Mouse (Mus musculus): ENCODE measurements around the gene Olfr690. TPM values are rescaled to one million over a fixed set of nuclear protein-coding genes. Genes with fewer than 3 reads are reported as not detected.

The Olfr690 gene
- not detected for total RNA-seq (2023)

GRCm38 (mm10) chr7:105334004-105334403 is at the start of gene Olfr690:
TSS of gene Olfr690 (minus strand) at chr7:105334104.

DNA sequence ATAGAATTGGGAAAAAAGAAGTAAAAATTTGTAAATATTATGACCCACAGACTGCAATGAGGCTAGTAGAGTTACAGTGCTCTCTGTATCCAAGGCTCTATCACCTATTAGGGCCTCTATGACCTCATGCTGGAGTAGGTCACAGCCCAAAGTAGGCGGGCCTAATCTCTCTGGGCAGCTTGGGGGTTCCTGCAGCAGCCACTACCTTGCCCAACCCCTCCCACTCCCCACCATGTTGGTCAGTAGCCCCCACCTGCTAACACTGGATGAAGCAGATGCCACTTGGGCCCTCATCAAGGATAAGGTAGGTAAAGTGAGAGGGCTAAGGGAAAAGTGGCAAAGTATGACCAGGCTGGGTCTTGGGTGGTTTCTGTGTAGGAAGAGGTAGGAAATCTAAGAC is 41.0 kb upstream of the Olfr690 start, which contains the start of gene Gm5901:
TSS of gene Gm5901 (plus strand) at position 173 of the 400 bp plus-strand sequence.

DNA sequence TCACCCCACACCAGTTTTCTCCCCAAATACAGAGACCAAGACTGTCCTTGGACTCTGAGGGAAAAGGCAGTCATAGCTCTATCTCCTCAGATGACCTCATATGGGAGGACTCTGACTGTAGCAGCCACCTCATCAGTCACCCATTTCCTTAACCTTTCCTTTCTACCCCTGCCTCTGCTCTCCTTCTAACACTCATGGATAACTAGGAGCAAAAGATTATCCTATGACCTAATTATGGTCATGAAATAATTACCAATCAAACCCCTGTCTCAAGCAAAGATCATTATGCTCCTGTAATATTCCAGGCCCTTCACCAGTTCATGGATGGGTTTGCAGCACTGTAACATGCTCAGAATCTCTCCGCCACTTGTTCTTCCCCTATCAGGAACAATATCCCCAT is 34.0 kb upstream of the Olfr690 start, which contains the start of gene Olfr692:
TSS of gene Olfr692 (plus strand) at position 301 of the 400 bp plus-strand sequence.

DNA sequence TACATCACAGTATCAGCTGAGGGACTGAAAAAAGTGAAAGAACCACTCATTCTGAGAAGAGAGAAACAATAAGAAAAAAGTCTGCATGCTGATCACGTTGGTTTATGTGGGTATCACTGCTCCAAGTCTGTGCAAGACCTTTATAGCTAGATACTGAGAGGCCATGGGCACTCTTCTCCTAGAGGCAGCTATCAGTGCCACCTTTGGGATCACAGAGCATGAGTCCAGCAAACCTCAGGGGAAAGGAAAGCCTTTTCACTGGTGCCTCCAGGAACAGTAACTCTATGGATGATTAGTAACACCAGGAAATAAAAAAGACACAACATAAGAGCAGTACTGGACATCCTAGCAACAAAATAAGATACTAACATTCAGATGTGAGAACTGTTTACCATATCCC is 8.3 kb upstream of the Olfr690 start, which contains the start of gene Olfr691:
TSS of gene Olfr691 (minus strand) at position 101 of the 400 bp plus-strand sequence.

DNA sequence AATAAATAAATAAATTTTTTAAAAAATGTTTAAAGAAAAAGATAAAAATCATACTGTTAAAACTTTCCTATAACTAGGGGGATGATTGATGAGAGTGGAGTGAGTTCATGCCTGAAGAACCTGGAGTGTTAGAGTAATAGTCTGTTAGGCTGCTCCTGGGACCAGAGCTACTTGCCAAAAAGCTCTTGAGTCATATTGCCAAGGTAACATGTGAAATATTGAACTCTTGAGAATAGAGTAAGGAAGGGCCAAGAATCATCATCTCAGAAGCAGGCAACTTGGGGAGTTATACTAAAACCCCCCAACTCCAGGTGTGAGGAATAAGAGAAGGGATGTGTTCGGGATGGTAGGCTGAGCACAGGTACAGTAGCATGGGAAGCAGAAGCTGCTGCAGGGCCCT is 23.0 kb downstream of the Olfr690 start, which contains the start of gene Olfr689:
TSS of gene Olfr689 (plus strand) at position 301 of the 400 bp plus-strand sequence.

DNA sequence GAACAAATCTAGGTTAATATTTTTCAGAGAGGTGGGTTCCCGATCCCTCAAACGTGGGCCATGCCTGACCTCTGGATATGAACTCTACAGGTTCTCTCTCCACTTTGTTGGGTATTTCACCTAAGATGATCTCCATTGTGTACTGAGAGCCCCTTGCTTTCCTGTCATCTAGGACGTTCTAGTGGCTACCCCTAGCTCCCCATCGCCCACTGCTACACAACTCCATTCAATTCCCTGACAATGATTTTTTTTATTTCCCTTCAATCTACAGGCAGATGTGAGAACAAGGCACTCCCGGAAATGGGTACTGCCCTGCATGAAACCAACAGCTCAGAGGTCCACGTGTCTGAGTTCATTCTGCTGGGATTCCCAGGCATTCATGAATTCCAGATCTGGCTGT is 46.1 kb downstream of the Olfr690 start, which contains the start of gene Olfr688:
TSS of gene Olfr688 (plus strand) at position 301 of the 400 bp plus-strand sequence.

Other genes starting within 250 kb of the Olfr690 start
- gene Olfr680-ps1, start 241.3 kb downstream of the Olfr690 start, total RNA-seq (2023) = not detected
- gene Olfr681, start 217.3 kb downstream of the Olfr690 start, total RNA-seq (2023) = not detected
- gene Olfr683, start 187.1 kb downstream of the Olfr690 start, total RNA-seq (2023) = not detected
- not detected for gene Olfr684, start 170.5 kb downstream of the Olfr690 start, total RNA-seq (2023)
- gene Olfr685, start 148.1 kb downstream of the Olfr690 start, total RNA-seq (2023) = not detected
- gene Olfr686, start 126.6 kb downstream of the Olfr690 start, total RNA-seq (2023) = not detected
- gene Olfr688, start 46.0 kb downstream of the Olfr690 start, total RNA-seq (2023) = not detected
- not detected for gene Olfr689, start 22.9 kb downstream of the Olfr690 start, total RNA-seq (2023)
- gene Olfr691, start 8.2 kb upstream of the Olfr690 start, total RNA-seq (2023) = not detected
- gene Olfr692, start 34.1 kb upstream of the Olfr690 start, total RNA-seq (2023) = not detected
- not detected for gene Gm5901, start 40.9 kb upstream of the Olfr690 start, total RNA-seq (2023)
- gene Fam160a2, start 66.0 kb upstream of the Olfr690 start, total RNA-seq (2023) = 10 to 100 TPM; 47.0 to 56.8 TPM
- gene Cnga4, start 70.5 kb upstream of the Olfr690 start, total RNA-seq (2023) = not detected
- not detected for gene Cckbr, start 91.6 kb upstream of the Olfr690 start, total RNA-seq (2023)
- gene Cavin3, start 148.2 kb upstream of the Olfr690 start, total RNA-seq (2023) = not detected
- gene Smpd1, start 220.3 kb upstream of the Olfr690 start, total RNA-seq (2023) = 10 to 100 TPM; 25.2 to 27.6 TPM
- 1 to 10 TPM; 3.8 to 4.2 TPM for gene Apbb1, start 247.5 kb upstream of the Olfr690 start, total RNA-seq (2023)